Mouse (Mus musculus) cortical plate, adult 2 months (tissue): ENCODE results near the gene Krt32.

Source experiments
- CTCF ChIP-seq: fragments of 200-500 bp; IDR thresholded peaks from 2 replicates; pipeline ENCODE4 v1.5.1; 2011; ENCODE audit warnings: mild to moderate bottlenecking, control low read depth, low read length; ENCODE audit not compliant: insufficient read depth; ENCODE audit errors: extremely low read depth
- POLR2A ChIP-seq: fragments of 200-500 bp; IDR thresholded peaks from 2 replicates; pipeline ENCODE4 v1.6.1; 2011; ENCODE audit warnings: mild to moderate bottlenecking, low read length, control low read depth; ENCODE audit not compliant: insufficient read depth; ENCODE audit errors: extremely low read depth

GRCm38 (mm10) chr11:100055686-100056655, 32.1 kb downstream of the Krt32 start:
- no peak for TF ChIP-seq CTCF
- TF ChIP-seq POLR2A, result no peak
